Mouse (Mus musculus): Measurements from ENCODE around the gene Col19a1.

GRCm38 (mm10) chr1:24229552-24229951 is 357.7 kb downstream of the Col19a1 start:
- TF ChIP-seq CTCF (IDR thresholded peaks at IDR 0.05; ENCODE audit: insufficient read depth, low read length): no peak
- no peak for TF ChIP-seq POLR2A (IDR thresholded peaks at IDR 0.05; ENCODE audit: borderline replicate concordance, extremely low read depth, low read depth, low read length)

All from lung, adult 2 months (tissue).